Mouse (Mus musculus): Measurements from ENCODE around the gene Cd3eap.

Cd3eap gene

GRCm38 (mm10) chr7:19359299-19359891 lies at the start of gene Cd3eap, which contains the start of gene Ppp1r13l:
Gene Cd3eap (minus strand): TSS chr7:19359483.
Gene Ppp1r13l (plus strand): TSS chr7:19359749.
- peak; percentile 92 for DNase-seq

DNA sequence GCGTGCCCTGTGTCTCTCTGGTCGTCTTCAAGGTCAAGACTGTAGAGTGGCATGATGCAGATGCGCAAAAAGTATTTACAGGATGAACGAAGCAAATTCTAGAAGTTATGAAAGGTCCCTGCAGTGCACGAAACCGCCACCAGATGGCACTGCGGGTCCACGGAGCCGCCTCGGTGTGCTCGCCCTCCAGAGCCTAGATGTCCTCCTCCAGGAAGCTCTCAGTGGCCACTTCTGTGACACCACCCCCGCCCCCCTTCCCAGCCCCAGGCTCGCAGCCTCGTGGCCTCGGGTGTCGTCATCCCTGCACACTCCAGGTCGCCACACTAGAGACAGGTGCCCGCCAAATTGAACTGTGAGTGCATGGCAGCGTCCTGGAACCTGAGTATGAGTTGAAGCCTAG lies 46.1 kb upstream of the Cd3eap start:
- DNase-seq, result peak; percentile 90

- no peak for DNase-seq
These were observed 45.2 kb upstream of the Cd3eap start, which contains the start of gene Ckm for GRCm38 (mm10) chr7:19404476-19404875. Gene Ckm (plus strand): TSS chr7:19404776.

GRCm38 (mm10) chr7:19403731-19404296 lies 44.5 kb upstream of the Cd3eap start, which contains the start of gene Klc3:
Gene Klc3 (minus strand): TSS chr7:19404104.
- peak; percentile 88 for DNase-seq

- DNase-seq, result no peak
These were observed 43.3 kb upstream of the Cd3eap start for GRCm38 (mm10) chr7:19402535-19403112.

- no peak for DNase-seq
These were observed 41.7 kb upstream of the Cd3eap start for GRCm38 (mm10) chr7:19400946-19401345.

DNA sequence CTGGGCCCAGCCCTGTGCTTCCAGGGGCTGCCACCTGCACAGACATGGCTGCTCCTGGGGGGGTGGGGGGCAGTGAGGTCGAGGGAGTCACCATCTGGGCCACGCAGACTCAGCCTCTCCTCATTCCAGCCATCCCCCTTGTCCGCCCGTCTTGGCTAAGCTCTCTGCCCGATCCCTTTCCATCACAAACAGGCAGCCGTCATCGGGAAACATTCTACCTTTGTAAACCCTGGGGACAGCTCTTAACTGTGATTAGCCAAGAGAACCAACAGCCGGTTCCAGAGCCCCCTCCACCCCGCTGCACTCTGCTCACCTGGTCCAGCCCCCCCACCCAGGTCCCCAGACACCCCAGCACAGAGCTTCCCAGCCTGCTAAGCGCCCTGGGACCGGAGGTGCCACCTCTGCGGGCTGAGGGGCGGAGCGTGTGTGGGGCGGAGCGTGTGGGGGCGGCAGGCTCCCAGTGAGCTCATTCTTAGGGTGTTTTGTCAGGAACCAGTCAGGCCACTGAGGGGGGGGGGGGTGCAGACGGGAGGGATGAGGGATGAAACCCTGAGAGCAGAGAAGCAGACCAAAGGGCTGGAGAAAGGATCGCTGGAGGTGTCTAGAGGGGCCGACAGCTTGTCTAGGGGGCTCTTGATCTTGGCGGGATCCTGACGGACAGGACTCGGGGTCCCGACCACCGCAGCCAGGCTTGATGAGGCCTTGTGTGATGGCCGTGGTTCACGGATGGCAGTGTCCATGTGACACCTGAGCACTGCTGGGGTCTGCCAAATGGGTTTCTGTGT lies 40.4 kb upstream of the Cd3eap start:
- peak; percentile 66 for DNase-seq

GRCm38 (mm10) chr7:19394484-19394883 lies 35.2 kb upstream of the Cd3eap start:
- no peak for DNase-seq

GRCm38 (mm10) chr7:19388699-19389413 lies 29.6 kb upstream of the Cd3eap start:
- DNase-seq, result no peak

DNA sequence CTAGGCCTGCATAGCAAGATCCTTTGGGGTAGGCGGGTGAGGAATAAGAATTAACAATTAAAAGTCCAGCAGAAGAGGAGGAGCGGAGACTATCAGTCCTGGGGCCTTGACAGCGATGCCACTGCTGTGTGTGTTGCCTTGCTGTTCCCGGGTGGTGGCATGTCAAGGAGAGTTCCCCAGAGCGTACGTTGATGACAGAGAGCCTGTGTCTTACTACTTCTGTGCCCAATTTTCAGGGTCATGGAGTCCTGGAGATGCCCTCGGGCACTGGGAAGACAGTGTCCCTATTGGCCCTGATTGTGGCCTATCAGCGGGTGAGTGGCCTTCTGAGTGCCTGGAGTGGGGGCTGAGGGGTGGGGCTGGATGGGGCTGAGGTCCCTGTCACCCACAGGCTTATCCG lies 24.4 kb upstream of the Cd3eap start:
- DNase-seq, result no peak

DNA sequence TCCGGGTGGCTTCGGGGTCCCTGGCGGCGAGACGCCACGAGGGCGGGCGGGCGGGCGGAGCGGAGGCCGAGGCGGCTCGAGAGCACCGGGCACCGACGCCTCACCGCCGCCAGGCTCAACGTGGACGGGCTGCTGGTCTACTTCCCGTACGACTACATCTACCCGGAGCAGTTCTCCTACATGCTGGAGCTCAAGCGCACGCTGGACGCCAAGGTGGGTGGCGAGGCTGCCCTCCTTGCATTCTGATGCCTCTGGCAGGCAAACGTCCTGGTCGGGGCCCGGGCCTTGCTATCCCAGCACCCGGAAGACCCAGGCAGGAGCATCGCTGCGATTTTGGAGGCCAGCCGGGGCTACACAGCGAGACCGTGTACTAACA lies 22.9 kb upstream of the Cd3eap start:
- DNase-seq, result no peak

DNA sequence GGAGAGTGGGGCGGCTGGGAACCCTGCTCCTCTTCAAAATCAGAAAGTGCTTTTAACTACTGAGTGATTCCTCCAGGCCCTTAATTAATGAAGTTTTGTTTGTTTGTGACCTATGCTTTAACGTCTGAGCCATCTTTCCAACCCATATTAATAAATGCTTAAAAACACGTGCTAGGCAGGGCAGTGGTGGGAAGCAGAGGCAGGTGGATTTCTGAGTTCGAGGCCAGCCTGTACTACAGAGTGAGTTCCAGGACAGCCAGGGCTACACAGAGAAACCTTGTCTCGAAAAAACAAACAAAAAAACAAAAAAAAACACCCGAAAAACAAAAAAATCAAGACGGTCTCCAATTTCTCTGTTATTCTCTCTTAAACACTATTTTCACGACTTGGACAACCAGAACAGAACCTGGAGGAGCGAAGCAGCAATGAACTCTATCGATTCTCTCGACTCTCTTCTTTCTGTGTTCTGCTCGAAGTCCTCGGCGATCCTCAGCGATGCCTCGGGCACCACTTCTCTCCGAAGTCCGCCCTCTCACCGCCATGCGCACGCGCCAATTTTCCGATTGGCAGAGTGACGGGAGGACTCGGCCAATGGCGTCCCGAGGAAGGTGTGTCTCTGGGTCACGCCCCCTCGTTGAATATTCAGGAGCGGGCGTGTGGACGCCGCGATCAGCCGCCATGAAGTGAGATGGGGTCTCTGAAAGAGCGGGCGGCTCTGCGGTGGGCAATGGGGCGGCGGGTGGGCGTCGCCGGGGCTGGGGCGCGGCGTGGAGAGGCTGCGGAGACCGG lies 22.3 kb upstream of the Cd3eap start, which contains the start of gene Ercc2:
Gene Ercc2 (plus strand): TSS at position 634 of the 789 bp plus-strand sequence.
- peak; percentile 99 for DNase-seq

GRCm38 (mm10) chr7:19378049-19378448 lies 18.8 kb upstream of the Cd3eap start:
- DNase-seq, result no peak

DNA sequence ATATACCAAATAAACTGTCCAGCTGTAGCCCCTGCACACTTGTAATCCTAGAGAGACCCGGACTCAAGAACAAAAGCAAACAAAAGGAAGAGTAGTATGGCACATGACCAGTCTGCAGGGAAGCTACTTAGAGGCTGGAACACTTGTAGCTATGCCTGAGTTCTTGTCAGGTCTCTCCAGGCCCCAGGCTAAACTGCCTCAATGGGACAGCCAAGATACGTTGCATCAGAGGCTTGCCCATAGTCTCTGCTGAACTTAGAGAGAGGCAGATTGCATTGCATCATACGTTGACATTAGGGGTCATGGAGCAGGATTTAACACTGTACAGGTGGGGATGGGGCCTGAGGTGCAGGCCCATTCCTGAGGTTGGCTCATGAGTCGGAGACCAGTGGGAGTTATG lies 16.7 kb upstream of the Cd3eap start:
- DNase-seq, result no peak

DNA sequence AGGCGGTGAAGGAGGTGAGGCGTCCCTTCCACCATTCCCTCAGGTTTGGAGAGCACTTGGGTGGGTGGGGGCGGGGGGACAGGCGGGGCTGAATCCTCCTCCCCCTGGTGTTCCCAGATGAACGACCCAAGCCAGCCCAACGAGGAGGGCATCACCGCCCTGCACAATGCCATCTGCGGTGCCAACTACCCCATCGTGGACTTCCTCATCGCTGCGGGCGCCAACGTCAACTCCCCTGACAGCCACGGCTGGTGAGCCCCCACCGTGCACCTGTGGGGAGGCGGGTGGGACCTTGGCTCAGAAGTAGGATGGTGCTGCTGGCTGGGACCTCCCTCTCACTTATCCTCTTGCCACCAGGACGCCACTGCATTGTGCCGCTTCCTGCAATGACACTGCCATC lies 16.1 kb upstream of the Cd3eap start:
- DNase-seq, result no peak

DNA sequence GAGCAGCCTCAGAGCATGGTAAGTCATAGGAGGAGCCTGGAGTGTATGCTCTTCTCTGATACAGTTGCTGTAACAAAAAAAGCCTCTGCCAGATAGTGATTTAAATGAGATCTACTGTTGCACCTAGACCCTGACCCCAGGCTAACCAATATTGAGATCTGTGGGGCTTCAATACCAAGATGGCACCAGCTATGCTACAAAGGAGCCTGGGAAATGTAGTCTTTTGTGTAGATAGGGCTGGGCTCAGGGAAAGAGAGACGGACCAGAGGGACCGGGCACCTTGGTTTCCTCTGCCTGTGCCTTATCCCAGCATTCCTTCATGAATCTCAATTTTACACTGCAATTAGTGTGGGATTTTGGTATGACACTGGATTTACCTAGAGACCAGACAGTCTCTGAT lies 14.1 kb upstream of the Cd3eap start:
- no peak for DNase-seq

GRCm38 (mm10) chr7:19369823-19370425 lies 10.6 kb upstream of the Cd3eap start:
- peak; percentile 72 for DNase-seq

DNA sequence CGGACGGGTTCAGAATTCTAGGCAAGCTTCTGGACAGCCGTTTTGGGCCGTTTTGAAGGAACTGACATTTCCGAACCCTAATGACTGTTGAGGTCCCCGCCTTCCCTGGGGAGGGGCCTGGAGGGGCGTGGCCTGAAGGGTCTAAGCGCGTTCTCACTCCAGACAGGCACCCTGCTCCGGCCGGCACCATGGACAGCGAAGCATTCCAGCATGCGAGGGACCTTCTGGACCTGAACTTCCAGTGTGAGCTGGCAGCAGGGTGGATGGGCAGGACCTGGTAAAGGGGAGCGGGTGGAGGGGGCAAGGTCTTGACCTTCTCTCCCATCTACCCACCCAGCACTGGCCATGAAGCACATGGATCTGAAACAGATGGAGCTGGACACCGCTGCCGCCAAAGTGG lies 9.1 kb upstream of the Cd3eap start:
- peak; percentile 50 for DNase-seq

DNA sequence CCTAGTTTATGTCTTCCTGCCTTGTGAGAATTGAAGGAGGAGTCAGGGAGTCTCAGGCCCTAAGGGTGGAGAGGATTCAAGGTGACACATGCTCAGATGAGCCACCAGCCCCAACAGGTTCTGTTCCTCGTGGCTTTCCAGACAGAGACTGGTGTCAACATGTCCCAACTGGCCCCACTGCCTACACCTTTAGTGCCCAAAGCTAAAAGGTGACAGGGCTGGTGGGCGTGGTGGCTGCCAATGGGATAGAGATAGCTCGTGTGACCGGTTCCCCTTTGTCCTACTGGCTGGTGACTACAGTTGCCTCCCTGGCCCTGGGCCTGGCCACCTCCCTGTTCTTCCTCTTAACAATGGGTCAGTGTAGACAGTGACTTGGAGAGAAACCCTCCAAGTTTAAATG lies 6.1 kb upstream of the Cd3eap start:
- DNase-seq, result no peak

GRCm38 (mm10) chr7:19363881-19364280 lies 4.6 kb upstream of the Cd3eap start:
- DNase-seq, result peak; percentile 88

DNA sequence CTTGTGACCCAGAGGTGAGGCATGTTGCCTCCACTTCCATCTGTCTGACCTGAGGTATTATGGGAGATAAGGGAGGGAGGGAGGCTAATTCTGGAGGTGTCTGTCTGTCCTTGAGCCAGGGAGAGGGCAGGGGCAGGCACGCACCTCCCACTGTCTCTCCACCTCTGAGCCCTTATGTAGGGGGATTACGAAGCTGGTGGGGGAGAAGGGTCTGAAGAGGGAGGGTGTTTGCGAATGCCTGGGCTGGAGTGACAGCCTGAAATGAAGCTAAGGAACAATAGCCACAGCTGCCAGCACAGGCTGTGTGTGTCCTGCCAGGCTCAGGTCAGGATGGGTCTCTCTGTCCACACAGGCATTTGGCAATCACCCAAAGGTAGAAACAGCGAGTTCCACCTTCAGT lies 3.0 kb upstream of the Cd3eap start:
- no peak for DNase-seq

DNA sequence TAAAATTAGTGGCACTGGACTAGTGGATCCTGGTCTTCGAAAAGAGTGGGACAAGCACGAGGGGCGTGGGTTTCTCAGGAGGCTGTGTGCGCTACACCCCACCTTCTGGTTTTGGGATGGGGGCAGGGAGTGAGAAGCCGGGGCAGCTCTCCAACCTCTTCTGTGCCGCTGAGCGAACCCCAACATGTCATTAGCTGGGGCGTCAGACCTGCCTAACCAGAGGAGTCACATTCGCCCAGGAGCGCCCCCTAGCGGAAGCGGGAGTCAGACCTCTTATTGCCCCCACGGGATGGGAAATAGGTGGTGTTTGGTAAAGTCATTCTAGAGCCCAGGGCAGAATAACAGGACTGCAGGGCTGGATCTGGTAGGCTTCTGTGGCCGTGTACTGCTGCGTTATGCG lies 2.4 kb upstream of the Cd3eap start:
- DNase-seq, result peak; percentile 80
